In genomic region chr7:132106891-132107290, GRCm38 (mm10) we compare ENCODE assay signal across 30 mouse cellular contexts. TPM values are rescaled to one million over a fixed set of nuclear protein-coding genes. Genes with fewer than 3 reads are reported as not detected.
A peak's percentile ranks its signal among the peaks of the same experiment; 100 is the strongest.
DNase-seq lines count a peak whose midpoint lies in the region; ATAC-seq and TF ChIP-seq lines count a peak whose summit lies in the region.
"Had no signal": no experiment of that assay in that cellular context is flagged by ENCODE, and none has a peak within 500 bp of the region (broad histone marks: within the 10 kb centered on the region; RNA-seq: fewer than 3 reads in every experiment).

No protein-coding gene starts in this region.

- H3K4me3 ChIP-seq in left cerebral cortex, adult 2 months = no peak overlapping the region
- H3K4me3 ChIP-seq: embryonic facial prominence, embryonic 12.5 days; intestine, embryonic 15.5 days; liver, embryonic 12.5 days; myocyte; neural tube, embryonic 12.5 days; stomach, embryonic 15.5 days had no signal

- no peak for TF ChIP-seq CTCF in left cerebral cortex, adult 2 months (IDR thresholded peaks at IDR 0.05)

- no peak for DNase-seq in frontal cortex, postnatal 25 days (ENCODE audit: low spot score in 2 of 2)
- DNase-seq in left cerebral cortex, adult 2 months (ENCODE audit: extremely low spot score in 1 of 2, low spot score in 2 of 2) = peak; percentile 45 to 47
- DNase-seq in left cerebral cortex, adult 11 months (ENCODE audit: low spot score) = no peak
- DNase-seq in left cerebral cortex, postnatal 25 days (ENCODE audit: low spot score in 2 of 2) = peak; percentile 46 to 58
- peak; percentile 58 for DNase-seq in right cerebral cortex, postnatal 25 days
- no peak for DNase-seq in cerebellum, postnatal 10 days
- no peak for DNase-seq in gastrocnemius, postnatal 10 days
- DNase-seq: adrenal gland, adult 2 months; cerebellum, adult 8-10 months; cerebellum, postnatal 36 days; embryo, embryonic 11 days; heart, postnatal 14 days; kidney, adult 2 months; kidney, postnatal 36 days; liver, postnatal 0 days; lung, postnatal 36 days; thymus, adult 18-20 months; thymus, postnatal 36 days had no signal

- peak overlapping the region; percentile 50 for H3K27ac ChIP-seq in left cerebral cortex, adult 2 months
- H3K27ac ChIP-seq: embryonic facial prominence, embryonic 12.5 days; hindbrain, postnatal 0 days; intestine, embryonic 15.5 days; liver, embryonic 12.5 days; neural tube, embryonic 12.5 days; stomach, embryonic 15.5 days had no signal

- intact Hi-C loops in left cerebral cortex, adult 2 months (cut with DNase I) = no loop called here
- intact Hi-C loops in left cerebral cortex, postnatal 25 days (cut with DNase I) = no loop called here

- peak; percentile 67; the same call in 1 of the 2 replicates for ATAC-seq in frontal cortex, adult (ENCODE audit: low TSS enrichment)
- ATAC-seq: activated CD4-positive, CD25-positive, alpha-beta regulatory T cell, adult 4 months; forebrain, embryonic 14.5 days; hindbrain, postnatal 0 days; intestine, embryonic 15.5 days; liver, embryonic 12.5 days; liver, postnatal 0 days had no signal

RNA-seq across cellular contexts. Expression of gene Cpxm2, which starts 47.6 kb away (rescaled TPM):
- total RNA-seq in left cerebral cortex, adult 2 months (2021) = 1 to 10 TPM; 3.7 to 3.9 TPM
- 1 to 10 TPM; 3.9 to 4.2 TPM for total RNA-seq in left cerebral cortex, postnatal 25 days (2021)
- 10 to 100 TPM; 13.1 to 14.6 TPM for total RNA-seq in gastrocnemius, postnatal 10 days (2021)
- total RNA-seq: CH12.LX; megakaryocyte, adult 5-6 weeks had no signal

Comparison
In these comparisons a context has a peak if more than half of its experiments do, and no peak if none do; other contexts are left out.
1. DNase-seq: peak in left cerebral cortex, adult 2 months (2 of 2), left cerebral cortex, postnatal 25 days (2 of 2) and right cerebral cortex, postnatal 25 days (single experiment); none in frontal cortex, postnatal 25 days (0 of 2), left cerebral cortex, adult 11 months (single experiment), cerebellum, postnatal 10 days (0 of 2) and gastrocnemius, postnatal 10 days (single experiment).